Mouse (Mus musculus) lung, adult 2 months (tissue): ENCODE results near the gene Slco2b1.

ENCODE experiments used
- CTCF ChIP-seq: fragments of 200-500 bp; IDR thresholded peaks from 2 replicates; pipeline ENCODE4 v1.5.1; 2011; ENCODE audit warnings: mild to moderate bottlenecking, low read length, control low read depth; ENCODE audit not compliant: insufficient read depth
- POLR2A ChIP-seq: fragments of 200-500 bp; IDR thresholded peaks from 2 replicates; pipeline ENCODE4 v1.6.1; 2011; ENCODE audit warnings: low read depth, mild to moderate bottlenecking, control low read depth, low read length, borderline replicate concordance; ENCODE audit errors: extremely low read depth

GRCm38 (mm10) chr7:99698576-99698975, 12.6 kb downstream of the Slco2b1 start:
- TF ChIP-seq CTCF, result no peak
- TF ChIP-seq POLR2A, result no peak
